Comparison of ENCODE assay signal across 8 mouse cellular contexts in the genomic region with DNA sequence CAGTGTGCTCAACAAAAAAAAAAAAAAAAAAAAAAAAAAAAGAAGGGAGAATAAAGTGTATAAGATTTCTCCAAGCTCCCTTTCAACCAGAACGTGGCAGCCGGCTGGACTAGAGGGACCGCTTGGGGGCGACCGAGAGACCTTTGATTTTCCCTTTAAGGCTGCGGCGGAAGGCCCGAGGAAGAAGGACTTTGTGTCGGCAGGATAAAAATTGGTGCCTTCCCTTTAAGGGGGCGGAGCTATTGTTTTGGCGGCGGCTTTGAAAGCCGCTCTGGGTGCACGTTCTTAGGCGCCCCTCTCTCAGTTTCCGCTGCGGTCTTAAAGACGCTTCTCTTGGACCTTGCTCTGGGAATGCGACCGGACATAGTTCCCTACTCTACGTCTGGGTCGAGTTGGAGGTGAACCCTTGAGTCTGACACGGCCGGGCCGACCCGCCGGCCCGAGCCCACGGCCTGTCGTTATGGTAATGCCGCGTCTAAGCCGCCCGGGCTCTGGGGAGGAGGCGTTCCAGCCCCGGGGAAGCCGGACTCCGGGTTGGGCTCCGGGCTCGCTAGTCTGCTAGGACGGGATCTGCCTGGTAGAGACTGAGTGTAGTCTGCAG. TPM values are rescaled to one million over a fixed set of nuclear protein-coding genes. Genes with fewer than 3 reads are reported as not detected.
DNase-seq lines count a peak whose midpoint lies in the region; ATAC-seq lines count a peak whose summit lies in the region.

A gene (plus strand): TSS at position 253 of the 601 bp plus-strand sequence.

- peak; percentile 92 to 93 for DNase-seq in adrenal gland, adult 18-20 months (ENCODE audit: low spot score in 2 of 2)
- peak; percentile 100 for DNase-seq in embryo, embryonic 10.5 days (ENCODE audit: low spot score)
- peak; percentile 90 for DNase-seq in gastrocnemius, postnatal 14 days
- peak; percentile 88 to 92 for DNase-seq in left cerebral cortex, postnatal 10 days (ENCODE audit: extremely low spot score in 1 of 2, low spot score in 2 of 2)
- peak; percentile 93 to 95 for DNase-seq in right cerebral cortex, postnatal 10 days (ENCODE audit: low spot score in 2 of 2)
- DNase-seq in urinary bladder, postnatal 14 days (ENCODE audit: low spot score), result peak; percentile 95

- peak; percentile 93 for ATAC-seq in inflammation-experienced regulatory T-cells, adult 6 months
- peak; percentile 88 for ATAC-seq in megakaryocyte progenitor cell, adult 5-6 weeks (replicated peaks; ENCODE audit: poor library complexity)

- intact Hi-C loops in gastrocnemius, postnatal 14 days (cut with DNase I; ENCODE audit: low total_unique reads), result no loop called here
- intact Hi-C loops in left cerebral cortex, postnatal 10 days (cut with DNase I), result no loop called here

RNA-seq across cellular contexts. Expression of the gene that starts here (rescaled TPM):
- total RNA-seq in adrenal gland, adult 18-20 months (2021), result under 1 TPM in 1 of 2 experiments, not detected in 1; 0.46 TPM
- under 1 TPM; 0.11 to 0.47 TPM for total RNA-seq in gastrocnemius, postnatal 14 days (2021)
- 1 to 10 TPM in 2 of 3 experiments, under 1 TPM in 1; 0.95 to 7.0 (median 1.5) TPM for polyA plus RNA-seq in inflammation-experienced regulatory T-cells, adult 6 months (2017; shearing (Covaris generic))
- total RNA-seq in left cerebral cortex, postnatal 10 days (2021), result under 1 TPM; 0.83 to 0.99 TPM
- 20.7 and 21.1 TPM in 2 replicates for total RNA-seq in megakaryocyte progenitor cell, adult 5-6 weeks (2015)
- 5.9 and 6.7 TPM in 2 replicates for total RNA-seq in megakaryocyte progenitor cell, adult 5-6 weeks (2017)

Comparison
In these comparisons a context has a peak if more than half of its experiments do, and no peak if none do; other contexts are left out.
1. Peak in every context shown above with its lines: DNase-seq and ATAC-seq.
2. Peak in DNase-seq in adrenal gland, adult 18-20 months; RNA of the gene not detected or under 1 TPM.
3. Peak in DNase-seq in gastrocnemius, postnatal 14 days; RNA of the gene not detected or under 1 TPM.
4. Peak in DNase-seq in left cerebral cortex, postnatal 10 days; RNA of the gene not detected or under 1 TPM.